ENCODE assay signal across 15 mouse cellular contexts in the genomic region with DNA sequence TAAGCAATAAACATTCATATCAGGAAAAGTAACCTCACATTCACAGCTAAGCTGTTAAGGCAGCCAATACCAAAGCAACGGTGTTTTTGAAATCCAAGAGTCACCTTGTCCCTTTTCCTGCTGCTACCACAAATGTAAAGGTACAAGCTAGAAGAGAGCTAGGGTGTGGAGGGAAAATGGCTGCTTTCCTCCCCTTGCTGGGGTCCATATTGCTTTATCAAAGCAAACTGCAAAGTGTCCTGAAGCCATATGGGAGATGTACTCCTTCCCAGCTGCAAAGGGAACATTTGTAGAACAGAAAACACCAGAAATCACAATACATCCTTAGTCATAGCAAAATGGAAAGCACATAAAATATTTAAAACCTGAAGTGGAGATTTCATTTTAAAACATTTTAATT.
DNase-seq lines count a peak whose midpoint lies in the region; ATAC-seq lines count a peak whose summit lies in the region.
"Had no signal": no experiment of that assay in that cellular context is flagged by ENCODE, and none has a peak within 500 bp of the region (broad histone marks: within the 10 kb centered on the region; RNA-seq: fewer than 3 reads in every experiment).

No protein-coding gene starts in this region.

- DNase-seq in heart, adult 9 months (ENCODE audit: low spot score in 2 of 2), result no peak
- peak; percentile 19 for DNase-seq in layer of hippocampus, adult 11-12 months (ENCODE audit: low spot score)
- no peak for DNase-seq in layer of hippocampus, postnatal 25 days (ENCODE audit: extremely low spot score in 1 of 2, low spot score in 1 of 2)
- DNase-seq in NIH3T3 (ENCODE audit: low read depth), result peak; percentile 57
- DNase-seq in left cerebral cortex, adult 9 months (ENCODE audit: low spot score in 2 of 2), result no peak
- DNase-seq in adrenal gland, postnatal 25 days, result no peak
- DNase-seq: B cell, adult 2 months; cerebellum, adult 9-11 months; gastrocnemius, postnatal 10 days had no signal

- H3K27me3 ChIP-seq in heart, embryonic 14.5 days (ENCODE audit: control insufficient read depth, insufficient read depth, low read length), result no peaks in the 10 kb centered on the region
- no peaks in the 10 kb centered on the region for H3K27me3 ChIP-seq in limb, embryonic 13.5 days
- H3K27me3 ChIP-seq: liver, embryonic 12.5 days had no signal

- peaks cover 11 to 27% of the 10 kb centered on the region in 2 experiments for H3K4me1 ChIP-seq in heart, embryonic 14.5 days (ENCODE audit: control insufficient read depth in 2 of 2, insufficient read depth in 2 of 2, low read length in 2 of 2)
- H3K4me1 ChIP-seq in limb, embryonic 13.5 days, result peaks cover 37% of the 10 kb centered on the region
- H3K4me1 ChIP-seq: liver, embryonic 12.5 days had no signal

- WGBS in heart, embryonic 14.5 days, result 77% methylated on average over 1 of the region's 1 CpGs
- WGBS in limb, embryonic 13.5 days, result 75% methylated on average over 1 of the region's 1 CpGs

- no peak overlapping the region for H3K4me3 ChIP-seq in heart, embryonic 14.5 days (ENCODE audit: control insufficient read depth in 1 of 2, insufficient read depth in 1 of 2, low read depth in 1 of 2, low read length in 2 of 2)
- no peak overlapping the region for H3K4me3 ChIP-seq in limb, embryonic 13.5 days
- H3K4me3 ChIP-seq: liver, embryonic 12.5 days had no signal

- no peak for ATAC-seq in heart, embryonic 14.5 days (ENCODE audit: insufficient number of reproducible peaks, insufficient read depth, low FRiP score, low read depth)
- no peak for ATAC-seq in limb, embryonic 13.5 days (ENCODE audit: low FRiP score, low read depth)
- ATAC-seq: activated CD4-positive, CD25-positive, alpha-beta regulatory T cell, adult 4 months; forebrain, embryonic 16.5 days; liver, embryonic 12.5 days had no signal

- no peak overlapping the region for H3K9ac ChIP-seq in heart, embryonic 14.5 days (ENCODE audit: low read length)
- H3K9ac ChIP-seq in limb, embryonic 13.5 days, result no peak overlapping the region
- H3K9ac ChIP-seq: liver, embryonic 12.5 days had no signal

- H3K36me3 ChIP-seq in heart, embryonic 14.5 days (ENCODE audit: control insufficient read depth, insufficient read depth, low read length), result no peaks in the 10 kb centered on the region
- no peaks in the 10 kb centered on the region for H3K36me3 ChIP-seq in limb, embryonic 13.5 days
- H3K36me3 ChIP-seq: G1E; liver, embryonic 12.5 days had no signal

- peak overlapping the region; percentile 40 to 77; a peak in 3 of 4 replicates for H3K27ac ChIP-seq in heart, embryonic 14.5 days (replicated peaks in 1 of 2; ENCODE audit: control insufficient read depth in 1 of 2, insufficient read depth in 1 of 2, low read depth in 2 of 2, low read length in 2 of 2)
- H3K27ac ChIP-seq in limb, embryonic 13.5 days, result peak overlapping the region; percentile 92
- H3K27ac ChIP-seq: liver, embryonic 12.5 days had no signal

- H3K4me2 ChIP-seq in heart, embryonic 14.5 days (ENCODE audit: low read length), result no peak overlapping the region
- 0 out of 2 replicates have a peak overlapping the region, but pooled peaks have one; percentile 31 for H3K4me2 ChIP-seq in limb, embryonic 13.5 days (replicated peaks)
- H3K4me2 ChIP-seq: liver, embryonic 12.5 days had no signal

- peaks cover 5% of the 10 kb centered on the region; the same call in 1 of the 2 replicates for H3K9me3 ChIP-seq in heart, embryonic 14.5 days (ENCODE audit: control insufficient read depth, low read length)
- H3K9me3 ChIP-seq in limb, embryonic 13.5 days, result peaks cover 5% of the 10 kb centered on the region; the same call in 1 of the 2 replicates
- H3K9me3 ChIP-seq: liver, embryonic 12.5 days had no signal

Comparison
In these comparisons a context has a peak if more than half of its experiments do, and no peak if none do; other contexts are left out.
1. DNase-seq: peak in layer of hippocampus, adult 11-12 months (single experiment) and NIH3T3 (single experiment); none in heart, adult 9 months (0 of 2), layer of hippocampus, postnatal 25 days (0 of 2), left cerebral cortex, adult 9 months (0 of 2) and adrenal gland, postnatal 25 days (single experiment).